Mouse (Mus musculus) adrenal gland, postnatal 10 days (tissue): ENCODE measurements at regions not wholly inside any gene's neighbourhood (a gene's known extent, or its start where the extent isn't known, plus 50 kb on each side); places are given as distances from the start of the nearest gene placed in this dataset.
"Not testable (repeated sequence)": the region's sequence is repeated elsewhere in the genome, so short reads cannot be mapped to it uniquely, and the experiment has no call there.

Experiments
- DNase-seq: peaks from one replicate; pipeline ENCODE4 v3.0.0; 2021; ENCODE audit warnings: mixed read lengths

- DNase-seq = peak; percentile 14
Measured at GRCm38 (mm10) chr1:161621291-161621690, 126.8 kb downstream of the Tnfsf18 start.

- not testable (repeated sequence) for DNase-seq
Measured at GRCm38 (mm10) chr1:161614091-161614490, 119.6 kb downstream of the Tnfsf18 start.

DNA sequence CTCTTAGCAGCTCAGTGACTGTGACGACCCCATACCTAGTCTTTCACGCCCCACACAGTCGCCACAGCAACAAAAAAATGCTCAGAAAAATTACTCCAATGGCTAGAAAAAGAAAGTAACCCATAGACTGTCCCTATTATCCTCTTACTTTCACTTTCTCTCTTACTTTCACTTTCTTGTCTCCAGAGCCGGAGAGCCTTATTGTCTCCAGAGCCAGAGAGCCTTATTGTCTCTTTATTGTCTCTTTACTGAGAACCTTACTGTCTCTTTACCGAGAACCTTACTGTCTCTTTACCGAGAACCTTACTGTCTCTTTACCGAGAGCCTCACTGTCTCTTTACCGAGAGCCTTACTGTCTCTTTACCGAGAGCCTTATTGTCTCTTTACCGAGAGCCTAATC, 119.2 kb downstream of the Tnfsf18 start:
- DNase-seq = not testable (repeated sequence)

DNA sequence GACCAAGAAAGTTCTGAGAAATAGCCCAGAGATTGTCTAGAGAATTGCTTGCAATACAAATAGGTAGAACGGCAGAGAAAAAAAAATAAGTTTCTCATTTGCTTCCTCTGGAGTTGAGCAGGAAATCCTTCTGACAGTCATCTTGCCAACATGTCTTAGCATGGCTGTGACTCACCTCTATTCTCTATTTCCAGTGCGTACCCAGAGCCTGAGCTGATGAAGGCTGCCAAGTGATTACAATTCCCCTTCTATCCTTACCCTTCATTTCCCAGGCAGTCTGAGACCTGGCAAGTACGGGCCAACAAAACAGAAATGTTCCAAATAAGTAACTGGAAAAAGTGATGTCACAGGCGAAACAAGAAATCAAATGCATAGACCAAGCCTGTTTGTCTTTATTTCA, 113.0 kb downstream of the Tnfsf18 start:
- DNase-seq = no peak

DNA sequence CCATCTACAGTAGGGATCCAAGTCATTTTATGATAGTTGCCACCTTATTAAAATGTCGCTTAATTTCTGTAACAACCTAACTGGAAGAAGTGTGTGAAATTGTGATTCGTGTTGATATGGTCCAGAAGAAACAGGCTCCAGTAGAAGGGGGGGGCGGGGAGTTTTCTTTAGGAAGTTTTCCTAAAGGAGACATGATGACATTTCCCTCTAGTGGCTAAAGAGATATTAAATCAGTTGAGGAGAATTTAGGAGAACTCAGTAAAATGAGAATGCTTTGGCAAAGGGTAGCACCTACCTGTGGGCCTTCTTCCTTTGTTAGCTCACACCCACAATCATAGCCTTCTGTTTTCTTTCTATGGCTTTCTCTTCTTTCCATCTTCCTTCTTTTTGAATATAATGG, 107.7 kb downstream of the Tnfsf18 start:
- DNase-seq = peak; percentile 18

- no peak for DNase-seq
Measured at GRCm38 (mm10) chr1:161601167-161601566, 106.7 kb downstream of the Tnfsf18 start.

DNA sequence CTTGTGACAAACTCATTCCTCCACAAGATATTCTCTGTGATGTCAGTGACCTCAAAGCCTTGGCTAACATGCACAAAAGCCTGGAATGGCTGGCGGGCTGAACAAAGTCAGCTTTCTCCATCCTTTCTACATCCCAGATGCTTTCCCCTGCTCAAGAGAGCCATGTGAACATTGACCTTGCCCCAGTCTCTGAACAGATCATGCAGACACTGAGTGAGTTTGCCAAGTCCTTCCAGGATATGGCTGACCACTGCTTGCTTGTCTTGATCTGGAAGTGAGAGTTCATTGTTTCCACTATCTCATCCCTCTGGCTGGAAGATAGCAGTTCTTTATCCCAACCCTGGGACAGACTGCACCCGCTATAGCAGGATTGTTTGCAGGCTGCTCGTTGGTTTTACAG, 103.7 kb downstream of the Tnfsf18 start:
- DNase-seq = no peak

- peak; percentile 4 for DNase-seq
Measured at GRCm38 (mm10) chr1:161576530-161576929, 82.1 kb downstream of the Tnfsf18 start.

GRCm38 (mm10) chr1:161575939-161576338, 81.5 kb downstream of the Tnfsf18 start:
- DNase-seq = no peak

DNA sequence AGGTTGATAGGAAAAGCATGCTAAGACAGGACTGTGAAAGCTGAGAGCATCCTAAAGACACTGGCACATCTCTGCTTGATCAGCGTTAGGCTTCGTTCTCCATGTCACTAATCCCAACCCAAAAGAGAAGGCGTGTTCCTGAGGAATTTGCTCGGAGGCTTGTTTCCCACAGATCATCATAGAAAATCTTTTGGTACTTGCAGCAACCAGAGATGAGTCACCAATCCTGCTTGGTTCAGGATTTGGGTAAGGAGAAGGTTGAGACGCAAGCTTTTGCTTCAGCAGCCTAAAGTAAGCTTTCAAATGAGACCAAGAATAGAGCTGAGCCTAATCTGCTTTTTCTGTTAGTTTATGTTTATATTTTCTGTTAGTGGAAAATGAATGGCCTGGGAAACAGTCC, 80.7 kb downstream of the Tnfsf18 start:
- no peak for DNase-seq

DNA sequence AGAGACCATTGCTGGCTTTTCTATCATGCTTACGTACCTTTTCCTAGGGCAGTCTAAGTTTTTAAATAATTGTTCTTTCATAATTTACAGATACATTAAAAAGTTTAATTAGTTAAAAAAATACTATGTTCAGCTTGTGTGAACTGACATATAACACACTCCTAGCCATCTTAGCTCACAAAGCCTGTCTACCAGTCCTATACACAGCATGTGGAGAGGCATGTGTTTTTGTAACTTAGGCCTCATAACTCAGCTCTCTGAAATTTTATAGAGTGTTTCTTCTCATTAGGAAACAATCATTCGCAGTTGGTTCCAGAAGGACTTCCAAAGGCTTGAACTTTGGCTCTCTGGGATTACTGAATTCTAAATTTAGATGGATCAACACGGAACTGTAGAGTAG, 76.3 kb downstream of the Tnfsf18 start:
- no peak for DNase-seq

DNA sequence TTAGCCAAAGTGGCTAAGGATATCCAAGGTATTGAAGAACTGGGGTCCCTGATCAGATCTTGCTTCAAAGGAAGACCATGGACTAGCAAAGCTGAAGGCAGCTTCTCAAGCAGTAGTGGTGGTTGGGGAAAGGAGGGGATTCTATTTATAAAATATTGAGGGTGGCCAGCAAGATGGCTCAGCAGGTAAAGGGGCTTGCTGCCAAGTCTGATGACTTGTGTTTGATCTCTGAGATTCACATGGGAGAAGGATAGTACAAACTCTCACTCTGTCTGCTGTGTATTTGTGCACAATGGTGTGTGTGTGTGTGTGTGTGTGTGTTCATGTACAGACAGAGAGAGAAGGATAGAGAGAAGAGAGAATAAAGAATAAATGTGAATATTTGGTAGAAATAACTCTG, 73.4 kb downstream of the Tnfsf18 start:
- DNase-seq = no peak

DNA sequence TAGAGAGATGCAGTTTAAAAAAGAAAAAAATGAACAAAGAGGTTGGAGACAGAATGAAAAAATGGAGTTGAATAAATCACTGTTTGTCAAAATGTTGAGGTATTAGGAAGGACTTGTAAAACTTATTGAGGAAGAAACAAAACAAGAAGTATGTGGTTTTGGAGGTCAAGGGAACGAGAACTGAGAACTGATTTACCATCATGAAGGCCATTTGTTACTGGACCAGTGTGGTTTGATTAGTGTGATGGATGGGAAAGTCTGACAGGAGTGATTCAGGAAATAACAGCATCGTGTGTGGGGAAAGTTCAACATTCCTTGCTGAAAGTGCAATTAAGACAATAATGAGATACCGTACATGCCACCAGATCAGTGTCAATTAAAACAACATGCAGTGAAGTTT, 65.9 kb downstream of the Tnfsf18 start:
- DNase-seq = no peak
